Mouse (Mus musculus): ENCODE results near the gene Txndc5.

- TF ChIP-seq CTCF (IDR thresholded peaks at IDR 0.05; ENCODE audit: low read depth, low read length) (no peak), POLR2A (IDR thresholded peaks at IDR 0.05; ENCODE audit: extremely low read depth, insufficient read depth, low read length) (no peak)
Observed at GRCm38 (mm10) chr13:38526116-38526515, 2.5 kb downstream of the Txndc5 start.
